Mouse (Mus musculus) frontal cortex, adult (tissue): ENCODE measurements around the gene Mpig6b.
A peak's percentile ranks its signal among the peaks of the same experiment; 100 is the strongest.

Source experiments
- ATAC-seq: cut with Nextera tagmentation; 2 replicates; pipeline ENCODE4 v1.9.2; 2017; ENCODE audit warnings: mild to moderate bottlenecking, moderate library complexity, mixed read lengths; ENCODE audit not compliant: low TSS enrichment

The Mpig6b gene

DNA sequence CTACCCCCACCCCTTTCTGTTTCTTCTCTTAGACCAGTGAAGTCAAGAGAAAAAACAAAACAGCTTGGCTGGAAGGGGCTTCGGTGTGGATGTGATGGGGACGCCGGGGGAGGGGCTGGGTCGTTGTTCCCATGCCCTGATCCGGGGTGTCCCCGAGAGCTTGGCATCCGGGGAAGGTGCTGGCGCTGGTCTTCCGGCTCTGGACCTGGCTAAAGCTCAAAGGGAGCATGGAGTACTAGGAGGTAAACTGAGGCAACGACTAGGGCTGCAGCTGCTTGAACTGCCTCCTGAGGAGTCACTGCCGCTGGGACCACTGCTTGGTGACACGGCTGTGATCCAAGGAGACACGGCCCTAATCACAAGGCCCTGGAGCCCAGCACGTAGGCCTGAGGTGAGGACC lies 5.9 kb downstream of the Mpig6b start:
- no peak for ATAC-seq

DNA sequence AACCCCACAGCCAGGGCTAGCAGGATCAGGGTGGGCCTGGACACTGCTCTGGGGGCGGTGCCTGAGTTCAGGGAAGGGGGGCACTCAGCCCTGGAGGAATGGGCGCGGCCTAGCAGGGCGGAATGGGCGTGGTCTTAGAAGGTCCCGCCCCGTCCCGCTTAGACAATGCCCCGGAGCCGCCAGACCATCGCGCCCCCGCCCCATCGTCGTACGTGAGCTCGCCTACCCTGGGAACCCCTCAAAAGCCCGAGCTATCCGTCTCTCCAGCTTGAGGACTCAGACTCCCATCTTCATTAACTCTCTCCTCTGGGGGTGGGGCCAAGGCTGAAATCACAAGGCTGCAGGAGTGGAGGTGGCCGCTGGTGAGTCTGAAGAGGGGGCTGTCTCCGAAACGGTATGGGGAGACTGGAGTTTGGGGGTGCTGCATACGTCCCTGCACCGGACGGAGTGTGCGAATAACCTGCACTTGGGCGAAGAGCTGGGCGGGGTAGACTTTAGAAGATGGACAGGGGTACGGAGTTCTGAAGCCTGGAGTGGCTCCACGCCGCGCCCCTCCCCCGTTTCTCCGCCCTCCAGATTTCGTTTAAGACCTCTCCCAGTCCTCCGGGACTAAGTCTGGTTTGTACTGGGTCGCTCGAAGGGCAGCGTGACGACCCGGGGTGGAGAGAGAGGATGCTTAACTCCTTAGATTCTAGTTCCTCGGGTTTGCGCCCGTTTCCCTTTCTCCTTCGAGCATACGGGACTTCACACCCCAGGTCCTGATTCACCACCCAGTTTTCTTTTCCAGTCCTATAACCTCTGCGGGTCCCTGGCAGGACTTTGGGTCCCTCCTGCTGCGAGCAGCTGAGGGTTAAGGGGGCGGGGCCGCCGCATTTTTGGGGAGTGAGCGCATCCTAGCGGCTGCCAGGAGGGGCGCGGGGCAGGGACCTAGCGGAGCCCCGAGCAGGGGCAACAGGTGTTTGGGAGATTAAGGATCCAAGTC lies 6.8 kb downstream of the Mpig6b start, which contains the start of gene Ddah2:
TSS of gene Ddah2 (plus strand) at position 125 of the 982 bp plus-strand sequence.
- peak; percentile 73 for ATAC-seq

DNA sequence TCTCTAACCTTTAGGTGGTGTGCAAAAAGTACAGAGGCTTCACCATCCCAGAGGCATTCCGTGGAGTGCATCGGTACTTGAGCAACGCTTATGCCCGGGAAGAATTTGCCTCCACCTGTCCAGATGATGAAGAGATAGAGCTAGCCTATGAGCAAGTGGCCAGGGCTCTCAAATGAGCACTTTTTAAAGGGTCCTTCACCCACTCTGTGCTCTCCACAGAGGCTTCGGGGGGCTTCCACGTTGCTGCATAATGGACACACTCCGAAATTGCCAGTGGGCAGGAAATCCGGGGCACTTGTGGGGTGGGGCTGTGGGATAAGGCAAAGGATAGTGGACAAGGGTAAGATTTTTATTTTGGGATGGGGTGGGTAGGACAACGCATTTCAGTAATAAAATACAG lies 7.7 kb downstream of the Mpig6b start:
- no peak for ATAC-seq

DNA sequence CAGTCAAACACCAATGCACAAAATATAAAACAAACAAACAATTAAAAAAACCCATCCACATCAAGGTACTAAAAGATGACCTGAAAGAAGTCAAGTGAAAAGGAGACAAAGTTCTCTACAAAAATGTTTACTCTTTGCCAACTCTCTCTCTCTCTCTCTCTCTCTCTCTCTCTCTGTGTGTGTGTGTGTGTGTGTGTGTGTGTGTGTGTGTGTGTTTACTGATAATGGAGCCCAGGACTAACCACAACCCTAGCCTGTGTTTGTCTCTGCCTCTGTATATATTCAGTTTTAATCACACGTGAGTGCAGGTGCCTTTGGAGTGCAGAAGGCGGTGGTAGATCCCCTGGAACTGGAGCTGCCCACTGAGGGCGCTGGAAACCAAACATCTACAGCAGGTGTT lies 8.9 kb downstream of the Mpig6b start:
- no peak for ATAC-seq

DNA sequence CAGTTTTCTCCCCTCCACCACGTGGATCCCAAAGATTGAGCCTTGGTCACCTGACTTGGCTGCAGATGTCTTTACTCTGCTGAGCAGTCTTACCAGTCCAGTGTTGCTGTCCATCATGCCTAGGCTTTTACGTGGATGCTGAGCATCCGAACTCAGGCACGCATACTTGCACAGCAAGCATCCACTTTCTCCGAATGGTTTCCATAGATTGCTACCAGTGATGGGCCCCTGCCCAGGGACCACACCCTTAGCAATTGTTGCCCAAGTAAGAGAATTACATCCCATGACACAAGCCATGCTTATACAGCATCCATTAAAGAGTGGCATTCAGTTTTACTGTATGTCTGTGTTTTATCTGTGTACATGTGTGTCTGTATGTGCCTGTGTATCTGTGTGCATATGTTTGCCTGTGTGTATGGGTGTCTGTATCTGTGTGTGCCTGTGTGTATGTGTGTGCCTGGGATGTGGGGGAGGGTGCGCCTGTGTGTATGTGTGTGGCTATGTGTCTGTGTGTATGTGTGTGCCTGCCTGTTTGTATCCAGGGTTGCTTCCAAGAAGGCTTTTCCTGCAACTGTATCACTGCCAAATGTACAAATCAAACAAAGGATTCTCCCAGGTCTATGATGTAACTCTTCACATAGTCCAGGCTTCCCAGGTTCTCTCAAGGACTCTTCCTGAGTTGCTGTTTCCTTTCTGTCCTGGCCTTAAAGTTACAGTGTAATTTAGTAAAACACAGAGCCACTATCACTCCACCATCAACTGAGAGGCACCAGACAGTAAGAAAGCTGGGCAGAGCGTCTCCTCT lies 10.1 kb downstream of the Mpig6b start:
- no peak for ATAC-seq

- no peak for ATAC-seq
Measured at GRCm38 (mm10) chr17:35052271-35052798, 13.6 kb downstream of the Mpig6b start.

GRCm38 (mm10) chr17:35051156-35052086 lies 14.6 kb downstream of the Mpig6b start:
- no peak for ATAC-seq

GRCm38 (mm10) chr17:35050126-35050750 lies 15.7 kb downstream of the Mpig6b start:
- no peak for ATAC-seq

DNA sequence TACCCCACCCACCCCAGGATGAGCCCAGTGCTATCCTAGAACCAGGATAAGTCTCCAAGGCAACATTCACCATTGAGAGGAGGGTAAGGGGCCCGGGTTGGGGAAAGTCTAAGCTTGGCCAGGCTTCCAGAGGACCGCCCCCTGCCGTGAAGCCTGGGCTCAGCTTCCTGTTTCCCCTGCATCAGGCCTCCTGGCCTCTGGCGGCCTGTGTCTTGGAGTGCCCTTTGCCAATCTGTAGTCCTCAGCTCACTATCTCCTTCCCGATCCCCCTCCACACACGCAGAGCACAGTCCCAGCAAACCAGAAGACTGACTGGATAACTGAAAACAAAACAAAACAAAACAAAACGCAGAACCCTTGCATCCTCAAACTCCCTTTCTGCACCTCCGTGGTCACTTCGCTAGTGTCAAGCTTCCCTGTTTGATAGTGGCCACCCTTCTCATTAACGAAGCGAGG lies 16.4 kb downstream of the Mpig6b start, which contains the start of gene Clic1:
TSS of gene Clic1 (plus strand) at position 406 of the 456 bp plus-strand sequence.
- ATAC-seq: no peak

- ATAC-seq: no peak
Measured at GRCm38 (mm10) chr17:35048932-35049440, 17.0 kb downstream of the Mpig6b start.

DNA sequence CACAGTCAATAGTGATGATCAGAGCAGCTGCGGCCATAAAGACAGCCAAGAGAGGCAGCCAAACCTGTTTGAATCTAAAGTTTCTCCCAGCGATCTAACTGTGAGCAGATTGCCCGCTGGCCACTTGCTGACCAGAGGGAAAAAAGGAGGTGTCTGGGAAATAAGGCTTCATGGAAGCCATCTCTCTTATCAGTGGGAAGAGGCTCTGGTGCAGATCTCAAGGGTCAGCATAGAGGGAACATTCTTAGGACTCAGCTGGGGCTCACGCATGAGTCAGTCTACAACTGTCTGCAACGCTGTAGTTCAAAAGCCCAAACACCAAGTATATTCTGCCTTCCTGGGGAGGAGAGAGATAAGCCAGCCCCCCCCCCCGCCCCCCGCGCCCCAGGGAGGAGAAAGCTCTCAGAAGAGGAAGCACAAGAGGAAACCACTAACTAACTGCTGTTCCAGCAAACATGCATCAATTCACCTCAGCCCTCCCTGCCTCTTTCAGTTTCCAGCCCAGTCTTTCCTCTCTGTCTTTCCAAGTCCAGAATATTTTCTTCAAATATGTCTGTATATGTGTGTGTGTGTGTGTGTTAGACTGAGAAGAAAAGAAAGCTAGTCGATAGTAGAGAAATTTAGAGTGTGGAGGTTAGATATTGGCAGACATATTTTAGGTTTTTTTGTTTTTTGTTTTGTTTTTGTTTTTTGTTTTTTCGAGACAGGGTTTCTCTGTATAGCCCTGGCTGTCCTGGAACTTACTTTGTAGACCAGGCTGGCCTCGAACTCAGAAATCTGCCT lies 17.6 kb downstream of the Mpig6b start:
- no peak for ATAC-seq

DNA sequence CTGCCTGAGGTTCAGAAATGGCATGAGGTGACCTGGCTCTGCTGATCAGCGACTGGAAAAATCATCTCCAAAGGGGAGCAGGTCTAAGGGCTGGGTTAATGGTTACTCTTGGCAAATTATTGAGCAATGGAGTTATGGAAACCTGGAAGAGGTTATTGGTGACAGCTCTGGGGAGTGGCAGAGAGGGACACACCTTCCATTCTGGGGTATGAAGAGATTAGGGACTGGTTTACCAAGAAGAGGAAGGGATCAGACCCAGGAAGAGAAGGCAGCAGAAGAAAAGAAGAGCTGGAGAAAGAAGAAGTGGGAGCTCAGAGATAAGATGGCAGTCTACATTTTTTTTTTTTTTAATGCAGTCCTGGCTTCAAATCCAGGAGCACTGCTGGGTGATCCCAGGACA lies 18.3 kb downstream of the Mpig6b start:
- ATAC-seq: no peak

GRCm38 (mm10) chr17:35046681-35047455 lies 19.1 kb downstream of the Mpig6b start, which contains the start of gene Msh5:
Gene Msh5, minus strand, starts transcription at chr17:35046745.
- ATAC-seq: peak; percentile 97

GRCm38 (mm10) chr17:35045807-35046680 lies 19.9 kb downstream of the Mpig6b start:
- ATAC-seq: no peak

GRCm38 (mm10) chr17:35044904-35045806 lies 20.8 kb downstream of the Mpig6b start:
- no peak for ATAC-seq

- no peak for ATAC-seq
Measured at GRCm38 (mm10) chr17:35043794-35044193, 22.2 kb downstream of the Mpig6b start.
